Mouse (Mus musculus) adrenal gland, postnatal 25 days (tissue): ENCODE data around the gene Trhr2. TPM values are rescaled to one million over a fixed set of nuclear protein-coding genes. Genes with fewer than 3 reads are reported as not detected.
"Not testable (repeated sequence)": the region's sequence is repeated elsewhere in the genome, so short reads cannot be mapped to it uniquely, and the experiment has no call there.

ENCODE experiments used
- DNase-seq: peaks from one replicate; pipeline ENCODE4 v3.0.0; 2021; ENCODE audit warnings: mixed read lengths
- total RNA-seq: library from RNA; stranded (reverse); gene quantifications from 2 replicates; pipeline ENCODE4 v1.2.3, GENCODE M21; 2021

Gene Trhr2
- total RNA-seq, 1 experiment from 2014 or later, result not detected

GRCm38 (mm10) chr8:122330446-122331133 lies 30.0 kb downstream of the Trhr2 start:
- DNase-seq, result no peak

GRCm38 (mm10) chr8:122329553-122330239 lies 30.9 kb downstream of the Trhr2 start:
- no peak for DNase-seq

DNA sequence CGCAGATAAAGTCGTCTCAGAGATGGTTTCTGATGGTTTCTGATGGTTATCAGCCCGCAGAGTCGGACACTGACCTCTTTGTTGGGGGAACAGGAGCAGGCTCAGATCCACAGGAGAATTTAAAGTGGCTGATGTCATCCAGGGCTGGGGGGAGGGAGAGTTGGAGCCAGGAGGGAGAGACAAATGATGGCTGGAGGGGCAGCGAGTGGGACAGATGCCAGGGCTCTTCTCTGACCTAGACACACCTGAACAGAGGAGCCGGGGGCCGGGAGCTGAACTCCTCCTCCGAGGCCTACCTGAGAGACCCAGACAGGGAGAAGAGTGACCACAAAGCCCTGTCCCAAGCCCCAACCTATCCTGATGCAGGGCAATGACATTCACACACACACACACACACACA lies 31.5 kb downstream of the Trhr2 start:
- DNase-seq, result no peak

GRCm38 (mm10) chr8:122326114-122326542 lies 34.4 kb downstream of the Trhr2 start:
- DNase-seq, result no peak

DNA sequence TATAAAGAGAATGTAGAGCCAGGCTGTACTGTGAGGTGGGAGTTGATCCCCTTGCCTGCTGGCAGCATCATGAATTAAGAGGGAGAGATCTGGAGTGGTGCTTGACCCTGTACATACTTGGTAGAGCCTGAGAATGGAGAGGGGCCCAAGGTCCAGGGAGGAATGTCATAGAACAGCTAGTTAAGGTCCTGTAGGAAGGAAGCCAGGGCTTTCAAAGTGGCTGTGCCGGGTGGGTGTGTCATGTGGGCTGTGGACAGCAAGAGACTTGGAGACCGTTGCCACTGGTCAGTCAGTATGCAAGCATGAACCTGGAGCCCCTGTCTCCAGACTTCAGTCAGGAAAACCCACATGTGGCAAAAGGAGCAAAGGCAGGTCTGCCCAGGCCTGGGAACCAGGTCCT lies 35.4 kb downstream of the Trhr2 start:
- no peak for DNase-seq

- not testable (repeated sequence) for DNase-seq
Measured at GRCm38 (mm10) chr8:122323951-122324402, 36.6 kb downstream of the Trhr2 start.

GRCm38 (mm10) chr8:122322792-122323191 lies 37.8 kb downstream of the Trhr2 start:
- DNase-seq, result no peak

DNA sequence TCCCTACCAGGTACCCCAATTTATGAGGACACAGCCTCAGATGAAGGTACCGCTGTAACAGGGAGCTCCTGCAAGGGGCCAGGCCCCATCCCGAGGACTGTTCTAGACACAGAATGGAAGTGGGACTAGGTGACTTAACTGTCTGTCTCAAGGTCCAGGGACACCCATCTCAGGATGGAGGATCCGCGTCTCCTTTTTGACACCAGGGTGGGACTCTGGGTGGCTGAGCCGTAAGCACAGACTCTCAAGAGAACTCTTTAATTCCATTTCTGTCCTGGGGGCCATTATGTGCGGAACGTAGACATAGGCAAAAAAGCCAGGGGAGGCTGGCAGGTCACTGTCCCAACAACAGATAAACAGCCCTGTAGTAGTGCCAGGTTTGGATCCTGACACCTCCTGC lies 38.4 kb downstream of the Trhr2 start:
- no peak for DNase-seq

- no peak for DNase-seq
Measured at GRCm38 (mm10) chr8:122321455-122321921, 39.1 kb downstream of the Trhr2 start.

- DNase-seq, result no peak
Measured at GRCm38 (mm10) chr8:122320541-122320940, 40.0 kb downstream of the Trhr2 start.

- no peak for DNase-seq
Measured at GRCm38 (mm10) chr8:122319708-122320075, 40.9 kb downstream of the Trhr2 start.

DNA sequence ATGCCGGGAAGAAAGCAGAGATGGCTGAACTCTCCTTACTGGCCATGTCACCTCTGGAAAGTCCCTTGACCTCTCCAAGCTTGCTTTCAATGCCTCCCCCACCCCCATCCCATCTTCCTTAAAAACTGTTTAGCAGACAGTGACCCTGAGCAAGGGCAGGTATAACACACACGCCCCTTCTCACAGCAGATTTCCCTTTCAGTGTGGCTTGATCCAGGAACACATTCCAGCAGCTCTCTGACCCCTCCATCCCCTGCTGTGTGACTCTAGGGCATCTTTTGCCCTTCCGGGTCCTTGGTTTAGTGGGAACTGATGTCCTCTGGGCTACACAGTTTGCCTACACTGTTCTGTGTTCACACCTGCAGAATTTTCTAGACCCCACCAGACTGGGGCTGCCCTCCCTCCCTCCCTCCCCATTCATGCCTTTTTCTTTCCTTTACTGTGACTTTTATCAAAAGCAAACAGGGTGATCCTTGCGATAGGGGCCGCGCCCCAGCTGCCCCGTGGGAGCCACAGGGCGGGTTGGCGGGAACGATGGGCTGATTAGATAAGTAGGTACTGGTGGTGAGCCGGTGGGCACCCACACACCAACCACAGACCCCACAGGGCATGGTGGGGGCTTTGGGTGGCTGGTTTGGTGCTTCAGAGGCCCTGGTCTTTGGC lies 41.4 kb downstream of the Trhr2 start:
- no peak for DNase-seq

- DNase-seq, result no peak
Measured at GRCm38 (mm10) chr8:122317918-122318475, 42.5 kb downstream of the Trhr2 start.

DNA sequence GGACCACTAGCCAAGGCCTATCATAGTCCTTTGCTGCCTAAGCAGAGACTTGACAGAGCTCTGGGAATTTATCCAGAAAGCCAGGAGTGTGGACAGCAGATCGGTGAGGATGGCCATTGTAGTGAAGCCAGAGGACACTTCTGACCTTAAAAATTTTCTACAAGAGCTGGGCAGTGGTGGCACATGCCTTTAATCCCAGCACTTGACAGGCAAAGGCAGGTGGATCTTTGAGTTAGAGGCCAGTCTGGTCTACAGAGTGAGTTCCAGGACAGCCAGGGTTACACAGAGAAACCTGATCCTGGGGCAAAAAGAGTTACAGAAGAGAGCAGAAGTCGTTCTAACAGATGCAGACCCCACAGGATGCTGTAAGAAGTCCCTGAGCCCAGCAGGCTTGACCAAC lies 44.1 kb downstream of the Trhr2 start:
- no peak for DNase-seq

GRCm38 (mm10) chr8:122314899-122315496 lies 45.5 kb downstream of the Trhr2 start:
- DNase-seq, result no peak

DNA sequence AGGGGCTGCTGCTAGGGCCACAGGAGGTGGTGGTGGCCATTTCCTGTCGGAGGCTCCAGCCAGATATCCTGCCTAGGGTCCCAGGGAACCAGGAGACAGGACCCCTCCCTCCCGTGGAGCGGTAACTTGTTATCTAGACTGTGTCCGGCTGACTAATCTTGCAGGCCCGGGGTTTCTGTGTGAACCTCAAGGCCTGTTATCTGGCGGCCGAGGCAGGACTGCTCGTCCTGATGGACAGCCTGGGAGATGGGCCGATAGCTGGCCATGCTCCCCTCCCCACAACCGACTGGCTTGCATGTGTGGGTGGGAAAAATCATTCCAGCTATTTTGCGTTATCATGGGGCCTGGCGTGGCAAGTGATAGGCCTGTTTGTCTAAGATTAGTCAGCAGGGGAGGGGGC lies 47.2 kb downstream of the Trhr2 start:
- DNase-seq, result no peak

DNA sequence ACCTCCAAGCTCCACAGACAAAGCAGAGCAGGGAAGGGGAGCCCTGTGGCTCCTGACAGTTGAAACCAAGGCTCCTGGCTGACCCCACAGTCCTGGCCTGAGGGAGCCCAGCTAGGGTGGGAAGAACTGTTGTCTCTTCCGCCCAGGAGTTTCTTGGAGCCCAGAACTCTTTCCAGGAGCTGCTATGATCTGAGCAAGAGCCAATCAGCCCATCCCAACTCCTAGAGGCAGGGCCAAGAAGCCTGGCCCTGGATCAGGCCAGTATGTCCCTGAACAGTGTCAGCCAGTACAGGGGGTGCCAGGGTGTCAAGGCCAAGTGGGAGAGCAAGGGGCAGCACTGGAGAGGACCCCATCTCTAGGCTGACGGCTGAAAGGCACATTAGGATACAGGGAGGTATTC lies 48.0 kb downstream of the Trhr2 start:
- DNase-seq, result no peak

DNA sequence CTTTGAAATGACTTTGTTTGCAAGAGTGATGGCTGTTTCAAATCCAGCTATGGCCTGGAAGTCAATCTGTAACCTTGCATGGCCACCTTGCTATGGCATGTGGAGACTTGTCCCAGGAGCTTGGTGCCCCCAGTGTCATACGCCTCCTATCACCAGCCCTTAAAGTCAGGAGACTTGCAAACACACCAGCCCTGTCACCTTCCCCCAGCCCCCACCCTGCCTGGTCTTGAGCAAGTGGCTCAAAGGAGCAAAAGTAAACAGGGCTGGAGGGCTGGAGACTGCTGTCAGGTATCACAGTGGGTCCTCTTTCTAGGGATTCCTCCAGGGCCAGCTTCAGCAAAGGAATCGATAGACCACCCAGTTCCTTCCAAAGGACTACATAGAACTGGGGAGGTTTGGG lies 49.4 kb downstream of the Trhr2 start:
- DNase-seq, result no peak

DNA sequence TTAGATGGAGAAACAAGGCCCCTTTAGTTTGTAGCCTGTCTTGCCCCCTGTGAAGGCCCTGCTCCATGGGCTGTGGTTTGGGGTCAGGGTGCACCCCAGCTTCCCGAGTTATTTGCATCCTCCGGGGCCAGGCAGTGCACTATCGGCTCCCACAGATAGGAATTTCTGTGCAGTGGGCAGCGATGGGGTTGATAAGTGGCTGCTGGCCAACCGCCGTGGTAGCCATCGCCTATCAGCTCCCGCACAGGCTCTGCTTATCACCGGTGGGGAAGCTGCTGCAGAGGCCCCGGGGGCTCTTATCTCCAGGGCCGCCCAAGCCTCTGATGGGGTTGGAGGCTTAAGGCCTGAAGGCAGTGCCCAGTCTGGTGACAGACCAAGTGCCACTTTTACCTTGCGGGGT lies 51.3 kb downstream of the Trhr2 start:
- DNase-seq, result no peak

DNA sequence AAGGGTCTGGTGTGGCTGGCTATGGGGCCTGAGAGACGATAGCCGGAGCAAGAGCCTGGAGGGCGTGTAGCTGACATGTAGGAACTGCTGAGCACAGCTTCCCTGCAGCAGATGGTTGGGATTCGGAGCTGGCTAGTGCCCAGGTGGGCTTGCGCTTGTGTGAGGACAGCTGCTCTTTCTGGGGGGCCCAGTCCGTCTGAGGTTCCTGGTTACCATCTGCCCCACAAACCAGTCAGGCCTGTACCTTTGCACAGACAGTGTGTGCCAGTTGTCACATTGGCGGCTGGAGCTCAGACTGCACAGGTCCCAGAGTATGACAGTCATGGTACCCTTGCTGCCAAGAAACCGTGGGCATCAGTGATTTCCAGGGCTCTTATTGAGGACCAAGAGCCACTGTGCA lies 52.7 kb downstream of the Trhr2 start:
- DNase-seq, result no peak
